Mouse (Mus musculus) v-Abl transformed pro-B cells (cell line): Measurements from ENCODE around the gene Necab3.

Experiments
- in situ Hi-C, 2 experiments: fragments of 400-800 bp; cut with MboI; formaldehyde crosslinking; loops; one replicate each; pipeline ENCODE4 v1.15.1; 2025; ENCODE audit not compliant: unreplicated experiment in 2 of 2

Gene Necab3

DNA sequence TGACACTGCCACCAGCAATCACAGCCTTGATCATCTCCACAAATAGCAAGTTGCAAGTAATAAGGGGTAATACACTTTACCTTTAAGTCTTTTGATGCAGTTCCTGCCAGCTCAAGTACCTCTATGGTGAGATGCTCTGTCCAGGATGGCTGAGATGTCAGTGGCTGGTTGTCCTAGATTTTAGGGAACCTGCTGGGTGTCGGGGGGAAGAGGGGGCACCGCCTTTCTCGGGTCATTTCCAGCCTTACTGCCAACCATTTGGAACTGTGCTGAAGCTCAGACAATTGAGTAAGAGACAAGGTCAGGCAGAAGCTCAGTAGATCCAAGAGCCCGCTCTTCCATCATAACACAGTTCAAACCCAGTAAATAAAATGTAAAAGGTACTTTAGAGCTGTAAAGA is 63.7 kb downstream of the Necab3 start:
- in situ Hi-C loops: no loop called here
